Mouse (Mus musculus) myocyte (in vitro differentiated cells): ENCODE data around the gene Pinlyp.

Source experiments
- CEBPB ChIP-seq: IDR thresholded peaks from 2 replicates; pipeline ENCODE4 v1.6.1; 2011; ENCODE audit warnings: mild to moderate bottlenecking, moderate library complexity; ENCODE audit not compliant: poor library complexity, insufficient read depth, severe bottlenecking
- E2F4 ChIP-seq: IDR thresholded peaks from one replicate; pipeline ENCODE4 v1.6.1; 2011; ENCODE audit warnings: mild to moderate bottlenecking, control low read depth, moderate library complexity; ENCODE audit not compliant: insufficient read depth
- MAX ChIP-seq: IDR thresholded peaks from one replicate; pipeline ENCODE4 v1.6.1; 2011; ENCODE audit warnings: low read depth, mild to moderate bottlenecking, control low read depth
- MYOD1 ChIP-seq, 3 experiments: IDR thresholded peaks; one replicate each; pipeline ENCODE4 v1.6.1; 2011; ENCODE audit warnings: control low read depth in 2 of 3, low read depth in 2 of 3, mild to moderate bottlenecking in 2 of 3, moderate library complexity in 1 of 3; ENCODE audit not compliant: insufficient read length in 2 of 3, control insufficient read depth in 1 of 3
- MYOG ChIP-seq, 3 experiments: IDR thresholded peaks; one replicate each; pipeline ENCODE4 v1.6.1; 2011; ENCODE audit warnings: control low read depth in 2 of 3, low read depth in 2 of 3, mild to moderate bottlenecking in 2 of 3; ENCODE audit not compliant: insufficient read length in 2 of 3, control insufficient read depth in 1 of 3, insufficient read depth in 1 of 3
- POLR2A ChIP-seq: IDR thresholded peaks from one replicate; pipeline ENCODE4 v1.6.1; 2011; ENCODE audit warnings: low read depth, mild to moderate bottlenecking, control low read depth, moderate library complexity; ENCODE audit not compliant: insufficient read length
- TCF12 ChIP-seq: IDR thresholded peaks from one replicate; pipeline ENCODE4 v1.6.1; 2011; ENCODE audit warnings: mild to moderate bottlenecking, control low read depth; ENCODE audit not compliant: poor library complexity, insufficient read depth, severe bottlenecking
- TCF3 ChIP-seq: IDR thresholded peaks from one replicate; pipeline ENCODE4 v1.6.1; 2011; ENCODE audit warnings: low read depth, control low read depth; ENCODE audit not compliant: insufficient read length
- USF1 ChIP-seq: IDR thresholded peaks from one replicate; pipeline ENCODE4 v1.6.1; 2011; ENCODE audit warnings: low read depth, mild to moderate bottlenecking, control low read depth, moderate library complexity

DNA sequence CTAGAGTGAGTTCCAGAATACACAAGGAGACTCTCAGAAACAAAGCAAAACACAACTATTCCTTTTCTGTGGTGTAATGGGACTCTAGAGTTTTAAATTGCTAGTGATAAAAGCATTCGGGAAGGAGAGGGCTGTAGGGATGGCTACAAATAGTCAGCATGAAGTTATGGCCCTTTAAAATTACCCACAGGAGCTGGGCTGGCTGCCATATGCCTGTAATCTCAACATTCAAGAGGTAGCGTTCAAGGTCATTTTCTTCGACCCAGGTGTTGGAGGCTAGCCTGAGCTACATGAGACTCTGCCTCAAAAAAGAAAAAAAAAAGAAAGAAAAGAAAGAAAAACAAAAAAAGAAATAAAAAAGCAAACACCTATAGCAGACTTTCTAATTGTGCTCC is 39.9 kb downstream of the Pinlyp start:
- TF ChIP-seq MAX (no peak), POLR2A (no peak), TCF12 (no peak), CEBPB (no peak), TCF3 (no peak), MYOG (IDR thresholded peaks at IDR 0.05; ENCODE audit: control insufficient read depth in 1 of 3, insufficient read depth in 1 of 3, insufficient read length in 2 of 3, low read depth in 2 of 3) (no peak), USF1 (no peak), MYOD1 (IDR thresholded peaks at IDR 0.05; ENCODE audit: control insufficient read depth in 1 of 3, insufficient read length in 2 of 3, low read depth in 2 of 3) (no peak), E2F4 (no peak)
